Mouse (Mus musculus) olfactory bulb, adult 2 months (tissue): ENCODE measurements around the gene Ndufaf3.

ENCODE experiments used
- CTCF ChIP-seq: fragments of 200-500 bp; IDR thresholded peaks from 2 replicates; pipeline ENCODE4 v1.5.1; 2012; ENCODE audit warnings: low read depth, mild to moderate bottlenecking, low read length, moderate library complexity; ENCODE audit not compliant: insufficient read depth
- POLR2A ChIP-seq: fragments of 200-500 bp; IDR thresholded peaks from 2 replicates; pipeline ENCODE4 v1.6.1; 2012; ENCODE audit warnings: mild to moderate bottlenecking, low read depth, low read length, moderate library complexity; ENCODE audit not compliant: insufficient read depth

- TF ChIP-seq POLR2A: 0 out of 2 replicates have a peak, but pooled peaks have one; percentile 58
- TF ChIP-seq CTCF: no peak; the same call in 1 of the 2 replicates
Measured at GRCm38 (mm10) chr9:108569381-108570206, 2.4 kb upstream of the Ndufaf3 start, which contains the start of gene Dalrd3.
